Mouse (Mus musculus) frontal cortex, adult (tissue): Measurements from ENCODE around the gene Shank1.
A peak's percentile ranks its signal among the peaks of the same experiment; 100 is the strongest.

Experiments
- ATAC-seq: cut with Nextera tagmentation; 2 replicates; pipeline ENCODE4 v1.9.2; 2017; ENCODE audit warnings: mild to moderate bottlenecking, moderate library complexity, mixed read lengths; ENCODE audit not compliant: low TSS enrichment

Shank1 gene

DNA sequence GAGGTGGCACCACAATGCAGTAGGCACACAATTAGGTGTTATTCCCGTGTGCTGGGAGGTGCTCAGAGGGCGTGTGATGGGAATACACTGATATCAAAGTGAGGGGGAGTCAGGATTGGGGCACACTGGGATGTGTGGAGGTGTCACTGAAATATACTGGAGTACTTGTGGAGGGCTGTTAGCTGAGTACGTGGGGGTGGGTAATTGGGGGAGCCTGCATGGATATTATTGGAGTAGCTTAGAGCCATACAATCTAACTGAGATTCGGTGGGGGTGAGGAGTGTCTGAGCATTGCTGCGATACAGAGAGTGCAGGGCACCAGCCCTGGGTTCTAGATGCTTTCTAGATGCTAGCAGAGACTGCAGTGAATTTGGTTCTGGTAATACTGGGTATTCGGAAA, 30.2 kb downstream of the Shank1 start:
- no peak for ATAC-seq

DNA sequence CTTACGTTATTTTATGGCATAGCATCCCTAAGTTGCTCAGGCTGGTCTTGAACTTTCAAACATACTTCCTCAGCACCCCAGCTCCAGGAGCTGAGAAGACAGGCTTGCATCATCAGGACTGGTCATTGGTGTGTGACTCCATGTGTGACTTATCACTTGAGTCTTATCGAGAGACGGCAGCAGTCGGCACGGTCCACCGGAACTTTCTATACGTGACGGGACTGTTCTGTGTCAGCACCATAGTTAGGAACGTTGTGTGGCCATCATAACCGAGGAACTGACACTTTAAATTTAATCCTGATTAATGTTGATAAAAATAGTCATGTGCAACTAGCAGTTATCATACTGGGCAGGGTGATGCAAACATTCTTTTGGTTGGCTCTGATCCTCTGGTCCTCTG, 31.1 kb downstream of the Shank1 start:
- no peak for ATAC-seq

DNA sequence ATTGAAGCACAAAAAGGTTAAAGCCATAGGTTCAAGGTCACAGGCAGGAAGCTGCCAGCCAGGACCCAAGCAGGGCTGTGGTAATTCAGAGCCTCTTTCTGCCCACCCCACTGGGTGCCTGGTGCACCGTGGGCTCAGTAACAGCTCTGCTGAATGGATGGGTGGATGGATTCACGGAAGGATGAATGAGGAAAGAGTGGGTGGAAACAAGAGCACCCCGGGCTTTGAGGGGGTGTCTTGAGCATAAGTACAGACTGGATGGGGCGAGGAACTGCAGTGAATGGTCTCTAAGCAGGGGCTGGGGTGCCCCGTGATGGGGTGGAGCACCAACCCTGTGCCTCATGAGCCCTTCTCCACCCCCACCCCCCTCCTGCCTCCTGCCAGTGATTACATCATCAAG, 31.7 kb downstream of the Shank1 start:
- ATAC-seq: peak; percentile 45; the same call in 1 of the 2 replicates

DNA sequence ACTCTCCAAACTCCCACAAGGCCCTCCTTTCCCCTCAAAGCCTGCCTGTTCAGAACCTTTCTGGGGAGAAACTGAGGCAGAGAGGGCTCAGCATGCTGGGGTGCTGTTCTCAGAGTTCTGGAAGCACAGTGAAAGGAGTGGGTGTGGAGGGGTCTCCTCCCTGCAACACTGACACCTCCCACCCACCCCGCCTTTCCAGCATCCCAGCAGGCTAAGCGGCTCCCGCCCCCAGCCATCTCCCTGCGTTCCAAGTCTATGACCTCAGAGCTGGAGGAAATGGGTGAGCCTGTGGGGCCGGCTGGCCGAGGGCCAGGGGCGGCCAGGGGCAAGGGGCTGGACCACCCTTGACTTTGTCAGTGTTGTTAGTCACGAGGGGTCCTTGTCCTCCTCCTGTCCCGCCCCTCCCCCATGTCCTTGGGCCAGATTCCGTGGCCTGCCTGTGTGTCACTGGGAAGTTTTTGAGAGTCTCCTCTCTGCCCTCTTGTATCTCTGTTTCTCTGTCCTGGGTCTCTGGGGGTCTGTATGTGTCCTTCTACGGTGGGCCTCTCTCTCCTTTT, 33.5 kb downstream of the Shank1 start:
- ATAC-seq: no peak

DNA sequence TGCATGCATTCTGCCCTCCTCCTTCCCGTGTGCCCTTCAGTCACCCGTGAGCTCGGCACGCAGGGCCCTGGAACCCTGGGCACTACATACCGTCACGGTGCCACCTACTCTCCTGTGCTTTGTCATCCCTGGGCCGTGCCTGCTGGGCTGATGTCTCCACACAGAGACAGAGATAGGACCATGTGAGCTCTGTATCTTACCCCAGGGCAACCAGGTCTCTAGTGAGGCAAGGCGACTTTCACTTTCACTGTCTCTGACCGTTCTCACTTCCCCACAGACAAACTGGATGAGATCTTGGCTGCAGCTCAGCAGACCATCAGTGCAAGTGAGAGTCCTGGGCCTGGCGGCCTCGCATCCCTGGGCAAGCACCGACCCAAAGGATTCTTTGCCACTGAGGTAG, 34.6 kb downstream of the Shank1 start:
- no peak for ATAC-seq

DNA sequence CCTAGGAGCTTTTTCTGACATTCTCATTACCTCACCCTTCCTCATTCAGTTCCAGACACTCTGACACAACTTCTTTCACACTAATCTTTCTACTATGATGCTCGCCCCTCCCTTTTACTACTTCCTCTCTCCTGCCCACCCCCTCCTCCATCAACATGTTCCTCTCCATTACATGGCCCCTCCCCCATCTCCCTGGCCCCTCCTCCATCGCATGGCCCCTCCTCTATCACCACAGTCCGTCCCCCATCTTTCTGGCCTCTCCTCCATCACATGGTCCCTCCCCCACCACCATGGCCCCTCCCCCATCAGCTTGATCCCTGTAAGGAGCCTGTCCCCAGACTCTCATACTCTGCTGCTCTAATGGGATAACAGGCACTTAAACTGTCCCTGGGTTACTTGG, 39.0 kb downstream of the Shank1 start:
- no peak for ATAC-seq

DNA sequence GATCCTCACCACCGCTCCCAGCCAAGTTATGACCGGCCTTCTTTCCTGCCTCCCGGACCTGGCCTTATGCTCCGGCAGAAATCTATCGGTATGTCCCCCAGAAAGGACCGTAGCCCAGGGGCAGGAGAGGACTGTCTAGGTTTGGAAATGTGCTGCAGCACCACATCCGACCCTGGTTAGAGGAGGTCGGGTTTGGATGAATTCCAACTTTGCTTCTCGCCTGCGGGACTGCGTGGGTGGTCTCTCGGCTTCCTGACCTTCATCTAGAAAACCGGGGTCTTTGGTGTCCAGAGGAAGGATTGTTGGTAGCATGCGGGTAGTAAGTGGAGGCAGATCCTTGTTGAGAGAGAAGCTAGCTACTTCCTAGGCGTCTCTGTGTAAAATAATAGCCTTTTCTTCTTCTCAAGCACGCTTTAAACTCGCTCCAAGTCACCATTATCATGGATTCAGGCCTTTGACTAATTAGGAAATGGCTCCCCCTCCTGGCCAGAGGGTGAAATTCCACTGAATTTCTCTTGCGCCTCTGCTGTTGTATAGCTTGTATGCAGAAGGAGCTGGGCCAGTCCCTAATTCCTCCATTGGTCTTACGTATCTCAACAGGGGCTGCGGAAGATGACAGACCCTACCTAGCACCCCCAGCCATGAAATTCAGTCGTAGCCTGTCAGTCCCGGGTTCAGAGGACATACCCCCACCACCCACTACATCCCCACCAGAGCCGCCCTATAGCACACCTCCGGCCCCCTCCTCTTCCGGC, 41.1 kb downstream of the Shank1 start:
- peak; percentile 24 for ATAC-seq

DNA sequence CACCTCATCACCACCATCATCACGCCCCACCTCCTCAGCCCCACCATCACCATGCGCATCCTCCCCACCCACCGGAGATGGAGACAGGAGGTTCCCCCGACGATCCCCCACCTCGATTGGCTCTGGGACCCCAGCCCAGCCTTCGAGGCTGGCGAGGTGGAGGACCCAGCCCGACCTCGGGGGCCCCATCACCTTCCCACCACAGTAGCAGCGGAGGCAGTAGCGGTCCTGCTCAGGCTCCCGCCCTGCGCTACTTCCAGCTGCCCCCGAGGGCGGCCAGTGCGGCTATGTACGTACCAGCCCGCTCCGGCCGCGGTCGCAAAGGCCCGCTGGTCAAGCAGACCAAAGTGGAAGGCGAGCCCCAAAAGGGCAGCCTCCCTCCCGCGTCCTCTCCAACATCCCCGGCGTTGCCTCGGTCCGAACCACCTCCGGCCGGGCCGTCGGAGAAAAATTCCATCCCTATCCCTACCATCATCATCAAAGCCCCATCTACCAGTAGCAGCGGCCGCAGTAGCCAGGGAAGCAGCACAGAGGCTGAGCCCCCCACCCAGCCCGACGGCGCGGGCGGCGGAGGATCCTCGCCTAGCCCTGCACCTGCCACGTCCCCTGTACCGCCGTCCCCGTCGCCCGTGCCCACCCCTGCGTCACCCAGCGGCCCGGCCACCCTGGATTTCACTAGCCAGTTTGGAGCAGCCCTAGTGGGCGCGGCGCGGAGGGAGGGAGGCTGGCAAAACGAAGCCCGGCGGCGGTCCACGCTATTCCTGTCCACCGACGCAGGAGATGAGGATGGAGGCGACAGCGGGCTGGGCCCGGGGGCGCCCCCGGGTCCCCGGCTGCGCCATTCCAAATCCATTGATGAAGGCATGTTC, 42.1 kb downstream of the Shank1 start:
- ATAC-seq: no peak

DNA sequence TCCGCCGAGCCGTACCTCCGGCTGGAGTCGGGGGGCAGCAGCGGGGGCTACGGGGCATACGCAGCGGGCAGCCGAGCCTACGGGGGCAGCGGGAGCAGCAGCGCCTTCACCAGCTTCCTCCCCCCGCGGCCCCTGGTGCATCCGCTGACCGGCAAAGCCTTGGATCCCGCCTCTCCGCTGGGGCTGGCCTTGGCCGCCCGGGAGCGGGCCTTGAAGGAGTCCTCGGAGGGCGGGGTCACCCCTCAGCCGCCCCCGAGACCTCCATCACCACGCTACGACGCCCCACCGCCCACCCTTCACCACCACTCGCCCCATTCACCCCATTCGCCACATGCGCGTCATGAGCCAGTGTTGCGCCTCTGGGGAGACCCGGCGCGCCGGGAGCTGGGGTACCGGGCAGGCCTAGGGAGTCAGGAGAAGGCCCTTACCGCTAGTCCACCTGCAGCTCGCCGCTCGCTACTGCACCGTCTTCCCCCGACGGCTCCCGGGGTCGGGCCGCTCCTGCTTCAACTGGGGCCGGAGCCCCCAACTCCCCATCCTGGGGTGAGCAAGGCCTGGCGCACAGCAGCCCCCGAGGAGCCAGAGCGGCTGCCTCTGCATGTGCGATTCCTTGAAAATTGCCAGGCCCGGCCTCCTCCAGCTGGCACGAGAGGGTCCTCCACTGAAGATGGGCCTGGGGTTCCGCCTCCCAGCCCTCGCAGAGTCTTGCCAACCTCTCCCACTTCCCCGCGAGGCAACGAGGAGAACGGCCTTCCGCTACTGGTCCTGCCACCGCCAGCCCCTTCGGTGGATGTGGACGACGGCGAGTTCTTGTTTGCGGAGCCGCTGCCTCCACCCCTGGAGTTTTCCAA, 42.9 kb downstream of the Shank1 start:
- ATAC-seq: no peak

DNA sequence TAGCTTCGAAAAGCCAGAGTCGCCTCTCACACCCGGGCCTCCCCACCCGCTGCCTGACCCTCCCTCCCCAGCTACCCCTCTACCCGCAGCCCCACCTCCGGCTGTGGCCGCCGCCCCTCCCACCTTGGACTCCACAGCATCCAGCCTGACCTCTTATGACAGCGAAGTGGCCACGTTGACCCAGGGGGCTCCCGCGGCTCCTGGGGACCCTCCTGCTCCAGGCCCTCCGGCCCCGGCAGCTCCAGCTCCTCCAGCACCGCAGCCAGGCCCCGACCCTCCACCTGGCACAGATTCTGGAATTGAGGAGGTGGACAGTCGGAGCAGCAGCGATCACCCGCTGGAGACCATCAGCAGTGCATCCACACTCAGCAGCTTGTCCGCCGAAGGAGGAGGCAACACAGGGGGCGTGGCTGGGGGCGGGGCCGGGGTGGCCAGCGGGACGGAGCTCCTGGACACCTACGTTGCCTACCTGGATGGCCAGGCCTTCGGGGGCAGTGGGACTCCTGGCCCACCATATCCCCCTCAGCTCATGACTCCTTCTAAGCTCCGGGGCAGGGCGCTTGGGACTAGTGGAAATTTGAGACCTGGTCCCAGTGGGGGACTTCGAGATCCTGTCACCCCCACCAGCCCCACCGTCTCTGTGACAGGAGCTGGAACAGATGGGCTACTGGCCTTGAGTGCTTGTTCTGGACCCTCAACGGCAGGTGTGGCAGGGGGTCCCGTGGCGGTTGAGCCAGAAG, 43.7 kb downstream of the Shank1 start:
- no peak for ATAC-seq

DNA sequence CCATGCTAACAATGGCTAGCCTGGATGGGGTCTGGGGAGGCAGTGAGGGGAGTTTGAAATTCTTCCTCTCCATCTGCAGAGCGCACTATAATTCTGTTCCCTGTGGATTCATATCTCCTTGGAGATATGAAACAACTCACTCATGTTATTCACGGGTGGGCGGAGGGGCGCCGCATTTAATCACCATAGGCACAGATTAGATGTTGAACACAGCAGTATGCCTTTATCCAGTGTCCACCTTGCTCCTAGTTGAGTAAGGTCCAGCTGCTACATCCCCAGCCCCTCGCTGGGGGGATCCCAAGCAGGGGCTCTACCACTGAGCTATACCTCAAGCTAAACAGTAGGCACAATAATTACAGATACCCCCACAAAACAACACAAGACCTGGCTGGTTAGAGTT, 45.4 kb downstream of the Shank1 start:
- no peak for ATAC-seq

DNA sequence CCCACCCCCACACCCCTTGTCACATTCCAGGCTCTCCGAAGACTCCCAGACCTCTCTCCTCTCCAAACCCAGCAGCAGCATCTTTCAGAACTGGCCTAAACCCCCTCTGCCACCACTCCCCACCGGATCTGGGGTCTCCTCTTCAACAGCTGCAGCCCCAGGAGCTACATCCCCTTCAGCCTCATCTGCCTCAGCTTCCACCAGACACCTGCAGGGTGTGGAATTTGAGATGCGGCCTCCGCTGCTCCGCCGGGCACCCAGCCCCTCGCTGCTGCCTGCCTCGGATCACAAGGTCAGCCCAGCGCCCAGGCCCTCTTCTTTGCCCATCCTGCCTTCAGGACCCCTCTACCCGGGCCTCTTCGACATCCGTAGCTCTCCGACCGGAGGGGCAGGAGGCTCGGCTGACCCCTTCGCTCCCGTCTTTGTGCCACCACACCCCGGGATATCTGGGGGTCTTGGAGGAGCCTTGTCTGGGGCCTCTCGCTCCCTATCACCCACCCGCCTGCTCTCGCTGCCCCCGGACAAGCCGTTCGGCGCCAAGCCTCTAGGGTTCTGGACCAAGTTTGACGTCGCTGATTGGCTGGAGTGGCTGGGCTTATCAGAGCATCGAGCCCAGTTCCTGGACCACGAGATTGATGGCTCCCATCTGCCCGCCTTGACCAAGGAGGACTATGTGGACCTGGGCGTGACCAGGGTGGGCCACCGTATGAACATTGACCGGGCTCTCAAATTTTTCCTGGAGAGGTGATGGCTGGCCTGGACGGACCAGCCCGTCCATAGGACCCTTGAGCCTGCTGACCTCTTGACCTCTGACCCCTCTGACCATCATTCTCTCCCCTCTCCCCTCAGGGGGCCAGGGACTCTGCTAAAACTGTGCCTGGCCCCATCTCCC, 46.8 kb downstream of the Shank1 start:
- no peak for ATAC-seq

DNA sequence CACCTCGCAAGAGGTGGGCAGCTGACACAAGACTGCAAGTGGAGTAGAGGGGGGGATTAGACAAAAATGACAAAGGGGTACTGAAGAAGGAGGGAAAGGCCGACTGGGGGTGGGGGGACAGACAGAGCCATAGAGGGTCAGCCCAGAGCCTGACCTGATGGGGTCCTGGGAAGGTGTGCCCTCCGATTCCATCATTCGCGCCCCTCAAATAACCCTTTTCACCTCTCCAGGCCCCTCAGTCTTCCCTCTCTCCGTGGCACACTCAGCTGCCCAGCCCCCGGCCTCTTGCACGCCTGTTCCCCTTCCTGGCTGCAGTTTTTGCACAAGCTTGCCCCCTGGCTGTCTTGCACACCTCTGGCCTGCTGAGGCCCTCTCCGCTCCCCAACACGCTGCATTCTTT, 47.5 kb downstream of the Shank1 start:
- ATAC-seq: no peak

DNA sequence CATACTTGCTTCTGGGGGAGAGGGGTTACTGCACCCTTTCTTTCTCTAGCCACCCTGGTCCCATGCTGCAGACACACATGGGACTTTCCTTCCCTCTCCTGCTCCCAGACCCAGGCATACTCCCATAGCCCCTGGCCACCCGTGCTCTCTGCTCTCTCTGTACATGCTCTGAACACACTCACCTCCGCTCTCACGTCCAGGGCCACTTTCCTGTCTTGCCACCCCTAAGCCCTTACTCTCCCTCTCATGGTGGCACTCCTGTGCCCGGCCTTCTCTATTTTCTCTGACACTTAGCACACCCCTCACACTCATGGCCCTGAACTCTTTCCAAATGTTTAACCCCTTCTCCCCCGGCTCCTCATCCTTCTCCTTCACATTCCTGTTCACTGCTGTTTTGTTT, 48.0 kb downstream of the Shank1 start:
- ATAC-seq: no peak

DNA sequence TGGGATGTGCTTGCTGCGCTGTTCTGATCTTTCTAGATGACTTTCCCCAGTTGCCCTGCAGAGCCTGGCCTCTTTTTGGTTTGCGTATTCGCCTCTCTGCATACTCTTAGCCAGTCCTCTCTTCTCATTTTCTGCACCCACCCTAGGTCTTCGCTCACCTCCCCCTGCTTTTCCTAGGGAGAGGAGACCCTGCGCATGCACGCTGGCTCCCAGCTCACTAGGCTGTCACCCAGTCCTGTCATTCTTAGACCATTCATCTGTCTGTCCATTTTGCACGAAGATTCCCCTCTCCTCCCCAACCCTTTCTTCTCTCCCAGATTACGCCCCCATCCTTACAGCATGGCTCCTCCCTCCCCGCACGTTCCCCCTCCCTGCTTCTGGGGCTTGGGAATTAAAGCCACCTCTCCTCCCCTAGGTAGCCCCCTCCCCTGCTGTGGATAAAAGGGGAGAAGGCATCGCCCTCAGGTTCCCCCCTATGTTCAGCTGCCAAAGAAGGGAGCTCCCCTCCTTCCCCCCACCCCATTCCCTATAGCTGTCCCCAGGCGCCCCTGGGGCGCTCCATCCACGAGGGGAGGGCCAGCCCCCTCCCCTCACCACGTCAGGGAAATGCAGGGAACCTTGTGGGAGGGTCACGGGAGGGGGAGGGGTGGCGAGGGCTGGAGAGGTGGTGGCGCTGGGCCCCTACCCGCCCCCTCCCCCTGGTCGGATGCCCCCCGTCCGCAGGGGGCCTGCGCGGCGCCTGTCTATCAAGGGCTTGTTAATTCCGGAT, 49.0 kb downstream of the Shank1 start:
- ATAC-seq: peak; percentile 2; the same call in 1 of the 2 replicates

DNA sequence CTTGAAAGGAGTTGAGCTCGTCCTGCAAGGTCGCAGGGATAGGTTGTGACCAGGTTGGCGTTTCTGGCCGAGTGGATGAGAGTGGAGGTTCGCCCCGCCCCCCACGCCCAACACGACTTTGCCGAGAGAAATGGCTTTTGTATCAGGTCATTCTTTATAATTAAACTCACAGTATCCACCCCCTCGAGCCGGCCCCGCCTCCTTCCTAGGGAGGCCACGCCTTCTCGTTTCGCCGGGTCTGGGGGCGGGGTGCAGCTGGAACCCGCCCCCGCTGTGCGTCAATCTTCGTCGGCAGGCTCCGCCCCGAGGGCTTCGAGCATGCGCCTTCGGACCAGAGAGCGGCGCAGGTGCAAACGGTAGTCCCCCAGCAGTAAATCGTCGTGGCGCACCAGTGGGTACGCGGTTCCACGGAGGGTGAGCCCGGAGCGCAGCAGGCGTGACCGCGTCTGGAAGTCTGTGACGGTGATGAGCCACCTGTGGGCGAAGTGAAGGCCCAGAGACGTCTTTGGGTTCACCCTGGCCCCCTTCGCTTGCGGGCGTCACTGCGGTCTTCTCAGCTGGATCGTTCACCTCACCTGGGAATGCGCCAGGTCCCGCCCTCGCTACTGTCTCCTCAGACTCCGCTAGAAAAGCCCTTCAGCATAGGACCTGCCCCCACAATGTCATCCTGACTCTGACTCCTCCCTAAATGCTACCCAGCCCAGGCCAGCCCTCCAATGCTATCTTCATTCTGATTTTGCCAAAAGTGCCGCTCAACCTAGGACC, 50.0 kb downstream of the Shank1 start:
- ATAC-seq: peak; percentile 74

DNA sequence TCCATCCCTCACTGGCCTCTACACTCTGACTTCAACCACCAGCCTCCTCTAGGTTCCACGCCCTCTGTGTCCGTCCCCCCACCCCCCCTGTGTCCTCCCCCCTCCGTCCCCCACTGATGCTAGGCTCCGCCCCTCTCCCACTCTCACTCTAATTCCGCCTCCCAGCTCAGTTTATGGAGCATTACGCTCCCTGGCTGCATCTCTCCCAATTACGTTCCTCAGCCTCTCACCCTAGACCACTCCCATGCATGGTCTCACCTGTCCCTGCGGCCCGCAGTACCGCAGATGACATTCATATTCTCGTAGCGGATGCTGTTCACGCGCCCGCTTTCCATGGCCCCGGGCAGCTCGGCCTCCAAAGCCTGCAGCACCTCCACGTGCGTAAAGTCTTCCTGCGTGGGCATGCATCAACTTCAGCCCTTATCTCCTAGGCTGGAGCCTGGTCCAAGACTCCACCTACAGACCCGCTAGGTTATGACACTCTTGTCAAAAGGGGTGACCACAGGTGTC, 50.8 kb downstream of the Shank1 start:
- peak; percentile 13; the same call in 1 of the 2 replicates for ATAC-seq

DNA sequence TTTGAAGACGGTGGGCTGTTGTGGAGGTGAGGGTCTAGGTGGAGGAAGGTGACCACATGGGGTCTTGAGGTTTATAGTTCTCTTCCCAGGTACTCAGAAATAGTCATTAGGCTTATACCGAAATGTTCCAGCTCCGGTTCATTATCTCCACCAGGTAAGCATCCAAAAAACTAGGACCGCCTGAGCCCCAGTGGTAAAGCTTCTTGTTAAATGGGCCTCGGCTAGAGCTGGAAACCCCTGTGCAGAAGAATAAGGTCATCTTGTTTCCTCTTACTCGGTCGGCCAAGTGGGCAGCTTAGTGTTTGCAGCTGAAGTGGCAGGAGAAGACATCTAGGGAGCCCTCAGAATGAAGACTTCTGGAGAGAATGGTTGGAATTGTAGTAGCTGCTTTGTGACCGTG, 62.6 kb downstream of the Shank1 start:
- ATAC-seq: no peak
